Mouse (Mus musculus) retina, postnatal 1 day (tissue): ENCODE data around the gene Gm3164.
A peak's percentile ranks its signal among the peaks of the same experiment; 100 is the strongest.
"Not testable (repeated sequence)": the region's sequence is repeated elsewhere in the genome, so short reads cannot be mapped to it uniquely, and the experiment has no call there.

Source experiments
- DNase-seq: peaks from one replicate; pipeline ENCODE4 v3.0.0-alpha.2; 2012

Gene Gm3164

GRCm38 (mm10) chr14:4414965-4415835 lies at the start of gene Gm3164:
Gm3164 (plus strand) TSS chr14:4415448.
- DNase-seq: peak; percentile 27

- not testable (repeated sequence) for DNase-seq
Measured at GRCm38 (mm10) chr14:4368991-4369390, 46.3 kb upstream of the Gm3164 start.

GRCm38 (mm10) chr14:4369691-4370090 lies 45.6 kb upstream of the Gm3164 start:
- not testable (repeated sequence) for DNase-seq

- DNase-seq: not testable (repeated sequence)
Measured at GRCm38 (mm10) chr14:4377871-4378270, 37.4 kb upstream of the Gm3164 start.

GRCm38 (mm10) chr14:4385606-4386005 lies 29.6 kb upstream of the Gm3164 start:
- not testable (repeated sequence) for DNase-seq

GRCm38 (mm10) chr14:4392841-4393530 lies 22.3 kb upstream of the Gm3164 start:
- not testable (repeated sequence) for DNase-seq

- DNase-seq: not testable (repeated sequence)
Measured at GRCm38 (mm10) chr14:4397226-4397625, 18.0 kb upstream of the Gm3164 start, which contains the start of gene Gm3159. Gm3159 (plus strand) TSS chr14:4397526.

- DNase-seq: not testable (repeated sequence)
Measured at GRCm38 (mm10) chr14:4398624-4399023, 16.6 kb upstream of the Gm3164 start.

- DNase-seq: not testable (repeated sequence)
Measured at GRCm38 (mm10) chr14:4400115-4400789, 15.0 kb upstream of the Gm3164 start.

- DNase-seq: not testable (repeated sequence)
Measured at GRCm38 (mm10) chr14:4401245-4401644, 14.0 kb upstream of the Gm3164 start.

GRCm38 (mm10) chr14:4403840-4404239 lies 11.4 kb upstream of the Gm3164 start:
- not testable (repeated sequence) for DNase-seq

- not testable (repeated sequence) for DNase-seq
Measured at GRCm38 (mm10) chr14:4409939-4410338, 5.3 kb upstream of the Gm3164 start.

GRCm38 (mm10) chr14:4430692-4431091 lies 15.4 kb downstream of the Gm3164 start, which contains the start of gene Gm3173:
Gm3173 (plus strand) TSS chr14:4430992.
- not testable (repeated sequence) for DNase-seq

GRCm38 (mm10) chr14:4481445-4481844 lies 66.2 kb downstream of the Gm3164 start, which contains the start of gene Gm3182:
Gm3182 (plus strand) TSS chr14:4481745.
- not testable (repeated sequence) for DNase-seq
